Mouse (Mus musculus) forebrain, embryonic 16.5 days (tissue): ENCODE data around the gene Chrdl1. TPM values are rescaled to one million over a fixed set of nuclear protein-coding genes. Genes with fewer than 3 reads are reported as not detected.

Source experiments
- ATAC-seq: fragments of 200-750 bp; cut with Nextera tagmentation; 2 replicates; pipeline ENCODE4 v1.8.0; 2017; ENCODE audit warnings: mild to moderate bottlenecking, moderate library complexity
- H3K27ac ChIP-seq: fragments of 300-500 bp; sonication (generic); 2 replicates; pipeline ENCODE4 v1.5.1; 2014; ENCODE audit warnings: low read length, control low read depth
- H3K27me3 ChIP-seq: fragments of 300-500 bp; sonication (generic); replicated peaks from 2 replicates; pipeline ENCODE4 v1.6.1; 2014; ENCODE audit warnings: low read length; ENCODE audit not compliant: control insufficient read depth, insufficient read depth
- H3K36me3 ChIP-seq: fragments of 300-500 bp; sonication (generic); 2 replicates; pipeline ENCODE4 v1.6.1; 2014; ENCODE audit not compliant: control insufficient read depth, insufficient read depth
- H3K4me1 ChIP-seq: fragments of 300-500 bp; sonication (generic); replicated peaks from 2 replicates; pipeline ENCODE4 v1.6.1; 2014; ENCODE audit warnings: low read length; ENCODE audit not compliant: control insufficient read depth, insufficient read depth
- H3K4me2 ChIP-seq: fragments of 300-500 bp; sonication (generic); 2 replicates; pipeline ENCODE4 v1.6.1; 2014; ENCODE audit warnings: mild to moderate bottlenecking, low read length, control low read depth
- H3K4me3 ChIP-seq: fragments of 300-500 bp; sonication (generic); replicated peaks from 2 replicates; pipeline ENCODE4 v1.5.1; 2014; ENCODE audit warnings: mild to moderate bottlenecking, low read length, control low read depth
- H3K9ac ChIP-seq: fragments of 300-500 bp; sonication (generic); replicated peaks from 2 replicates; pipeline ENCODE4 v1.6.1; 2014; ENCODE audit warnings: low read depth, low read length, control low read depth
- H3K9me3 ChIP-seq: fragments of 300-500 bp; sonication (generic); 2 replicates; pipeline ENCODE4 v1.6.1; 2016; ENCODE audit warnings: low read length; ENCODE audit not compliant: control insufficient read depth
- WGBS: fragments of 180-500 bp; shearing (Covaris S2); extraction: QIAGEN DNeasy Blood & Tissue Kit; methylation state at CpG from one replicate; pipeline ENCODE4 v1.1.7; 2014; 5-methylcytosine and 5-hydroxymethylcytosine counted together
- polyA plus RNA-seq: library from polyadenylated mRNA; unstranded; fragments of >200 nt; fragmentation: Nextera tagmentation; extraction: Ambion mirVana; gene quantifications from 2 replicates; pipeline ENCODE4 v1.2.1, GENCODE M21; 2015

Gene Chrdl1
- polyA plus RNA-seq, 1 experiment from 2014 or later, result 1.9 TPM

DNA sequence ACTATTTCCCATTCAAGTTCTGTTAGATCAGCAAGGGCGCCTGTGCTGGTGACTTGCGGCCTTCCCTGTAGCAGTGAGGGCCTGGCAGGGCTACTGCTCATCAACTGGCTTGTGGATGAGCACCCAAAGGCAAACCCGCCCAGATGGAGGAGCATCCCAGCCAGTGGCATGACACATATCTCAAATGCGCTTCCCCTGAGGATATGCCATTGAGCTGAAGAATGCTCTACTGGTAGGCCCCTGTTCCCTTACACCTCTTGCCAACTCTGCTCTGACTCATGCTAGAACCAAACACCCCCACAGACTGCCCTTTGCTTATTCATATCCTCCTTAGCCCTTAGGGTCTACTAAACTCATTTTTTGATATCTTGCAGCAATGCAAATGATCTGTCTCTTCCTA lies 57.4 kb downstream of the Chrdl1 start:
- no peaks in the 10 kb centered on the region for H3K9me3 ChIP-seq
- H3K4me3 ChIP-seq, result no peak overlapping the region
- no peak overlapping the region for H3K4me2 ChIP-seq
- 91% methylated on average over 4 of the region's 4 CpGs for WGBS
- H3K27me3 ChIP-seq, result 0 out of 2 replicates have a peak, but pooled peaks cover 3% of the 10 kb centered on the region
- no peak overlapping the region for H3K27ac ChIP-seq
- H3K9ac ChIP-seq, result no peak overlapping the region
- H3K36me3 ChIP-seq, result no peaks in the 10 kb centered on the region
- no peaks in the 10 kb centered on the region for H3K4me1 ChIP-seq
- no peak for ATAC-seq

DNA sequence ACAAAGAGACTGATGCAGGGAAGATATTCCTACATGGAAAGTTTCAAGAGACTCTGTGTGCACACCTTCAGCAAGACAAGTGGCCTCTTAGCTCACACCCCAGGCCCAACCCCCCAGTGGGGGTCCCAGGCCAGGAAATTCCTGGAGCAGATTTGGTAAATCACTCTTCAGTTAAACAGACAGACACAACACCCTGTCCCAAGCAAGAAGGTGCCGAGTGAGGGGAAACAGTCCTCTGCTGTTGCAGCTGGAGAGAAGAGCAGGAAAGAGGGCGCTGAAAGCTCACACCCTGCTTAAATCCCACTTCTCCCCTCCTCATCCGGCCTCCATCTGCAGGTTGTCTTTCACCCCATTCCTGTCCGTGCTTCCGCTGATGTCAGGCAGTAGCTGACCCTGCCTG lies 58.2 kb downstream of the Chrdl1 start:
- H3K9me3 ChIP-seq, result no peaks in the 10 kb centered on the region
- no peak overlapping the region for H3K9ac ChIP-seq
- H3K27ac ChIP-seq, result no peak overlapping the region
- H3K36me3 ChIP-seq, result no peaks in the 10 kb centered on the region
- H3K27me3 ChIP-seq, result 0 out of 2 replicates have a peak, but pooled peaks cover 3% of the 10 kb centered on the region
- 60% methylated on average over 5 of the region's 5 CpGs for WGBS
- H3K4me3 ChIP-seq, result no peak overlapping the region
- H3K4me1 ChIP-seq, result no peaks in the 10 kb centered on the region
- H3K4me2 ChIP-seq, result no peak overlapping the region
- ATAC-seq, result no peak

DNA sequence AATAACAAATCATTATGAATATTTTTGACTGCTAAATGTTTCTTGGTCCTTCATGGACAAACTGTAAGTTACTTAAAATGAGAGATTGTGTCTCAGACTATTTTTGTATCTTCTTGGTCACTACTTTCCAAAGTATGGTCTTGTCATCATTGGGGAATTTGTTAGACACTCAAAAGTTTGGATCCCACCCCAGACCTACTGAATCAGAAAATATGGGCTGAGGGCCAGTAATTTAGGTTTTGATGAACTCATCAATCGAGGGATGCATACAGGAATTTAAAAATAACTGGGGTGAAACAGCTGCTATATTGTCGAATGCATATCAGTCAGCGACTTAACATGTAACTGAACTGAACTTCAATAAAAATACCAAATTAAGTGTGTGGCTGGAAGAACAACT lies 80.9 kb downstream of the Chrdl1 start:
- H3K4me1 ChIP-seq, result no peaks in the 10 kb centered on the region
- no peaks in the 10 kb centered on the region for H3K27me3 ChIP-seq
- ATAC-seq, result no peak
- no peak overlapping the region for H3K4me2 ChIP-seq
- no peaks in the 10 kb centered on the region for H3K9me3 ChIP-seq
- no peaks in the 10 kb centered on the region for H3K36me3 ChIP-seq
- H3K4me3 ChIP-seq, result no peak overlapping the region
- no peak overlapping the region for H3K9ac ChIP-seq
- no peak overlapping the region for H3K27ac ChIP-seq
- 80% methylated on average over 3 of the region's 3 CpGs for WGBS

DNA sequence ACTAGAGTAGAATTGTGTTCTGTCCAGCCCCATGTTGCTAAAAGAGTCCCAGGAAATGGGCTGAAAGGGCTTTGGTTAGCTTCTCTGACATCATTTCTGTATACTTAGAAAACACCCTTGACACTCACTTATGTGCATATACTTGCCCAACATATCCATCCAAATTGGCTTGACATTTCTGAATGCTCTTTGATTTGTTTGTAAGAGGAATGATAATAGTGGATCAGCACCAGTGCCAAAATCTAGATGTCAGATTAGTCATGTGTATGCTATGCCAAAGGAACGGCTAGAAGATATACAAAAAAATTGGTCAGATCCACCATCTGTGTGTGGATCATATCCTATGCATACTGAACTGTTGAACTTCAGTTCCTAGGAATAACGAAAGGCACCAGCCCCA lies 99.3 kb downstream of the Chrdl1 start:
- no peaks in the 10 kb centered on the region for H3K4me1 ChIP-seq
- H3K9me3 ChIP-seq, result no peaks in the 10 kb centered on the region
- no peak overlapping the region for H3K27ac ChIP-seq
- H3K36me3 ChIP-seq, result no peaks in the 10 kb centered on the region
- no peak for ATAC-seq
- no peaks in the 10 kb centered on the region; the same call in 1 of the 2 replicates for H3K27me3 ChIP-seq
- H3K9ac ChIP-seq, result no peak overlapping the region
- H3K4me2 ChIP-seq, result no peak overlapping the region
- WGBS, result 85% methylated on average over 2 of the region's 2 CpGs
- no peak overlapping the region for H3K4me3 ChIP-seq

DNA sequence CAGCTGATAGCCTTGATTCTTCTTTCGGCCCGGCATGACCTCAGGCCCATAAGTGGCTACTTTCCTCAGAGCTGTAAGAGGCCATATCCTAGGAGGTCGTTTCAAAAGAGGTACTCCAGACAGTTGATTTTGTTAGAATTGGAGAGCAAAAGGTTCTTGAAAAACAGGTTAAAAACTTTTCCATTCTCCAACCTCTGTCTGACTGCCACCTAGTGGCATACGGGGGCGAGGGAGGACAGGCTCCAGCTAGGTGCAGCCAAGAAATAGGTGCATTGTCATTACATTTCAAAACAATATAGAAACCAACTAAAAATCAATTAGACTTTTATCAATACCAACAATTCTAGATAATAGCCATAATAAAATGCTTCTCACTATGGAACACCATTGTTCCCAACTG lies 118.9 kb downstream of the Chrdl1 start:
- Histone ChIP-seq H3K9me3 (no peaks in the 10 kb centered on the region), H3K27me3 (no peaks in the 10 kb centered on the region), H3K36me3 (no peaks in the 10 kb centered on the region), H3K27ac (no peak overlapping the region), H3K4me3 (no peak overlapping the region), H3K4me2 (no peak overlapping the region), H3K9ac (no peak overlapping the region), H3K4me1 (no peaks in the 10 kb centered on the region)
- no peak for ATAC-seq
- 49% methylated on average over 5 of the region's 5 CpGs for WGBS

DNA sequence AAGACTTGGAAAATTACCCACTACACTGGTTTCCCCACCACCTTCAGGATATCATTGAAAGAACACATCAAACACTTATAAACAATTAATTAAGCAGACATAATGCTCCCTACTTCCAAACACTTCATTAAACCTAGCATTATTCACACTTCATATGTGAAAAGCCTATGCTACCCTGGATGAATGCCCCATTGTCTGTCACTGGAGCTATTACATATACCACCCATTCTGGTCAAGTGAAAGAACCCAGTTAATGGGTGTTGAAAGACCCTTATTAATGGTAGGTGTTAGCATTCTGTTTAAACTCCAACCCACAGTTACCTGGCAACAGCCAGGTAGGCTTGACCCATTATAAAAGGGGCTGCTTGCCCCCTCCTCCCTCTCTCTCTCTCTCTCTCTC lies 143.4 kb downstream of the Chrdl1 start:
- no peaks in the 10 kb centered on the region for H3K27me3 ChIP-seq
- ATAC-seq, result peak; percentile 58; the same call in 1 of the 2 replicates
- H3K27ac ChIP-seq, result no peak overlapping the region
- no peaks in the 10 kb centered on the region for H3K36me3 ChIP-seq
- no peaks in the 10 kb centered on the region for H3K4me1 ChIP-seq
- no peaks in the 10 kb centered on the region for H3K9me3 ChIP-seq
- no peak overlapping the region for H3K4me2 ChIP-seq
- H3K4me3 ChIP-seq, result no peak overlapping the region
- H3K9ac ChIP-seq, result no peak overlapping the region

Other genes starting within 250 kb of the Chrdl1 start
- 166 and 180 TPM in 2 replicates for gene Pak3, start 124.3 kb upstream of the Chrdl1 start, polyA plus RNA-seq